Mouse (Mus musculus) thymus, postnatal 0 days (tissue): ENCODE results near the gene Gxylt1. TPM values are rescaled to one million over a fixed set of nuclear protein-coding genes. Genes with fewer than 3 reads are reported as not detected.
"Not testable (repeated sequence)": the region's sequence is repeated elsewhere in the genome, so short reads cannot be mapped to it uniquely, and the experiment has no call there.

Experiments used
- DNase-seq: peaks from one replicate; pipeline ENCODE4 v3.0.0-alpha.2; 2015; ENCODE audit warnings: low spot score
- polyA plus RNA-seq: library from polyadenylated mRNA; unstranded; fragments of >200 nt; fragmentation: Nextera tagmentation; extraction: Ambion mirVana; gene quantifications from 2 replicates; pipeline ENCODE4 v1.2.1, GENCODE M21; 2015

Gene Gxylt1
- polyA plus RNA-seq, 1 experiment from 2014 or later: 5.9 TPM

GRCm38 (mm10) chr15:93263566-93263965 is 11.4 kb downstream of the Gxylt1 start:
- DNase-seq: no peak

DNA sequence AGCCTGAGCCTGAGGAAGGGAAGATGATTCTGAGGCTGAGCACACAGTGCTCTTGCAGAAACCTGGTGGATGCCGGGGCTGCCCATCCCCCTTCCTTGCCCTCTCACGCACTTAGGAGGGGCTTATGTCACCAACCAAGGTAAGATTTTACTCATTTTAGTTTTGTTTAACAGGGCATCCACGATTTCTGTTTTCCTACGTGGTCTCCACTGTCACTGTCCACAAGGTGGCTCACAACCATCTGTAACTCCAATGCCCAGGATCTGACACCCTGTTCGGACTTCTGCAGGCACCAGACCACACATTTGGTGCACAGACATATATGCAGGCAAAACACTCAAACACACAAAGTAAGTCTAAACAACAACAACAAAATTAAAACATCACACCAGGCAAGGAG is 12.2 kb downstream of the Gxylt1 start:
- no peak for DNase-seq

DNA sequence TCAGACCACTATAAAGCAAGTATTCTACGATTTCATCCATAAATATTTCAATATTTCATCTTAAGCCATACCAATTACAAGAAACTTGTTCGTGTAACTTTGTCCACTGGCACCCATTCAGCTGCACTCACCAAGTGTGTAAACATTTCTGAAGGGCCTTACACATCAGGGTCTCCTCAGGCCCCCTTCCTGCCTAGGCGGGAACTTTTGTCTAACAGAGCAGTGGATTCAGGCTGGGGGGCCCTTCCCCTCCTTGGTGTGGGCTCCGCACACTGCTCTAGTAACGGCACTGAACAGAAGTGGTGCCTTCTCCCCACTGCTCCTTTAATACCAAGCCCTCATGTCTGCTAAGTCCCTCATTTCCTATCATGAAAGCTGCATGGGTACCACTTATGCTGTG is 12.7 kb downstream of the Gxylt1 start:
- no peak for DNase-seq

GRCm38 (mm10) chr15:93259933-93260332 is 15.0 kb downstream of the Gxylt1 start:
- no peak for DNase-seq

DNA sequence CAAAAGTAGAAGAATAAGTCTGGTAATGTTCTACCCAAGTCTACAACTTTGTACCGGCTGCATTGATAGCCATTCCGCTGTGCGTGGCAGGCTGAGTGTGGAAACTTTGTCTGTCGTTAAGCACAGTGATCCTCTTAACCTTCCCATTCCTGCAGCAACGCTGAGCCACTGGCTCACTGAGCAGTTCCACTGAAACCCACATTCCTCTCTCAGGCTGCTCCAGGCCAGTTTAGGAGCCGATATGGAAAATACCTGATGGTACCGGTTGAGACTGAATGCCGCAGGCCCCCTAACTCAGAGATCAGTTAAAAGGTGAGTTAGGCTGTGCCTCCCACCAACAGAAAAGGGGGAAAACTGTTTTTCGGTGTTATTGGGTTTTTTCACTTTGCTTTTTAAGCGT is 19.7 kb downstream of the Gxylt1 start:
- DNase-seq: no peak

DNA sequence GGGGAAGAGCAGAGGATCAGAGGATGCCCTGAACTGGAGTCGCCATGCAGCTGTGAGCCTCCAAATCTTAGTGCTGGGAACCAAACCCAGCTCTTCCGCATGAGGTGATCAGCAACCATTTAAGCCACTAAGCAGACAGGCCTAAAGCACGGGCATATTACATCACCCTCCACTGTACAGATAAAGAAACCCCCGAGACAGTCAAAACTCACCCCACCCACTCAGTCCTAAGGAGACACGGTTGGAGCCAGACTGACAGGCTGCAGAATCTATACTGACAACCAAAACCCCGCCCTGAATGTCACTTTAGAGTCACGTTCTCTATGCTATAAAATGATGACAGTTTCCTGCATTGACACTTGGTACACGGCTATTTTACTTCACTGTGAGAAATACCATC is 21.8 kb downstream of the Gxylt1 start:
- no peak for DNase-seq

GRCm38 (mm10) chr15:93252396-93252795 is 22.6 kb downstream of the Gxylt1 start:
- no peak for DNase-seq

GRCm38 (mm10) chr15:93251553-93252250 is 23.3 kb downstream of the Gxylt1 start:
- no peak for DNase-seq

DNA sequence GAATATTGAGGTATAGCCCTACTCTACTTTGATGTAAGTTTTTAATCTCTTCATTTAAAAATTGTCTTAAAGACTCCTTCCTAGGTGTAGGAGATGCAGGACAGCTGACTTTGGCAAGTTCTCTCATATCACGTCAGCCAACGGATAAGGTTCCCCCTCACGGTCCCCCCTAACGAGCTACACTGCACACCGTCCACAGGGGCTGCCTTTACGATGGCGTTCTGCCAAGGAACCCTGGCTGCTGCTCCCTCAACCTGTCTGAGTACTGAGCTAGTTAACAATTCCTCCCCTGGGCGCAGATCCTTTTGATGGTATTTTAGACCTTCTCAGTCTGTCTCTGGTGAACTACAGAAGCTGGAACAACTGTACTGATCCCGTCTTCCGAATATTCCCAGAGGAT is 31.8 kb downstream of the Gxylt1 start:
- no peak for DNase-seq

DNA sequence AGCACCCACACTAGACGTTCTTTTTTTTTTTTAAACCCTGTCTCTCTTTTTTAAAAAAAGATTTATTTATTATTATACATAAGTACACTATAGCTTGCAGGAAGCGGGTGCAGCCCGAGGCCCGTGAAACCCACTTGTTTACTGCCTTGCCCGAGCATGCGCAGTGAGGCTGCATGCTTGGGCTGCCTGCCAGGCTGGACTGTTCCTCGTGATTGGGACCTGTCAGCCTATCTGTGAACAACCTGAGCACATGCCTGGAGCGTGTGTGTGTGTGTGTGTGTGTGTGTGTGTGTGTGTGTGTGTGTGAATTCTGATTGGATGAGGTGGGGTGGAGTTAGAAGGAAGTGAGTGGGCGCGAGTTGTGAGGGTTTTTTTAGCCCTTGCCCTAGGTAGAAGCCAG is 38.5 kb downstream of the Gxylt1 start:
- DNase-seq: not testable (repeated sequence)

- DNase-seq: peak; percentile 15
Observed at GRCm38 (mm10) chr15:93229028-93229427, 46.0 kb downstream of the Gxylt1 start.

- DNase-seq: no peak
Observed at GRCm38 (mm10) chr15:93228375-93228774, 46.6 kb downstream of the Gxylt1 start.

GRCm38 (mm10) chr15:93227764-93228079 is 47.3 kb downstream of the Gxylt1 start:
- peak; percentile 31 for DNase-seq

- no peak for DNase-seq
Observed at GRCm38 (mm10) chr15:93226930-93227763, 47.8 kb downstream of the Gxylt1 start.

DNA sequence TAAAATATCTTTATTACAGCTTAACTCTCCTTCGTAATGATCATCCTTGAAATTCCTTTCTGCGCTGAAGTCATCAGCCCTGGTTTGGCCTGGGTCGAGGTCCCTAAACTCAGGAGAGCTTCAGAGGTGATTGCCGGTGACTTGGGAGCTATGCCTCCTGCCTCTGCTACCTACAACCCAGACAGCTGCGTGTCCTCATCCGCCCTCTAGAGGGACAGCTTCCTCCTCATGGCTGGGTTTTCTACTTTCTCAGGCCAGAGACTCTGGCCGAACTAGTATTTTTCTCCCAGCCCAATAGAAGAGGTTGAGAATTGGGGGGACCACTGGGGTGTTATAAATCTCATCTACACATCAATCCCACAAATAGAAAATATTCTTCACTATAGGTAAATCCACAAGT is 52.5 kb downstream of the Gxylt1 start:
- peak; percentile 9 for DNase-seq

- DNase-seq: no peak
Observed at GRCm38 (mm10) chr15:93212617-93213016, 62.4 kb downstream of the Gxylt1 start.

DNA sequence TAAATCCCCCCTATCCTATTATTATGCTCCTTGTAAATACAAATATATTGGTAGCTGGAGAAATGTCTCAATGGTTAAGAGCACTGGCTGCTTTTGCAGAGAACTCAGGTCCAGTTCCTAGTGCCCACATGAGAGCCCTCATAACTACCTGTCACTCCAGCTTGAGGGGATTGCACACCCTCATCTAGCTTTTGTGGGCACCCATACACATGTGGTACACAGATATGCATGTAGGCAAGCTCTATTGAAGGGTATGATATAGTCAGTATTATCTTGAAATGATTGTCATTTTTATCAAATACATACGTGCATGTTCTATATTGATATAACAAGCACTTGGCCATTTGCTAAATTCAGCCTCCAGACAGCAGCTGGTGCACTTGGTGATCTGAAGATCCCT is 70.1 kb downstream of the Gxylt1 start:
- no peak for DNase-seq

DNA sequence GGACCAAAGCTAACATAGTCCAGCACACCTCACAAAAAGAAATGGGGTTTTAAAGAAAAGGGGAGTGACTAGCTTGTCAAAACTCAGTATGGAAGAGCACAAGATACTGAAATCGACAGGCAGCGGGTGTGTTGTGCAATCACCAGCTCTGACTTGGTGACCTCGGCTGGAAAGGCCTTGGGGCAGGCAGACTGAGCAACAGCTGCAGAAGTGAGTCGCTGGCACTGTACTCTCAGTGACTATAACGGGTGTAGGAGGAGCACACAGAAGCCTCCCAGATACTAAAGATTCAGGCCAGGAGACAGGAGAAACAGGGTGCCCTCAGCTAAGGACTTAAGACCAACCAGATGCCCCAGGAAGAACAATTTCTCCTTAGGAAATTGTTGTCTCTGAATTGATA is 73.0 kb downstream of the Gxylt1 start:
- DNase-seq: no peak

DNA sequence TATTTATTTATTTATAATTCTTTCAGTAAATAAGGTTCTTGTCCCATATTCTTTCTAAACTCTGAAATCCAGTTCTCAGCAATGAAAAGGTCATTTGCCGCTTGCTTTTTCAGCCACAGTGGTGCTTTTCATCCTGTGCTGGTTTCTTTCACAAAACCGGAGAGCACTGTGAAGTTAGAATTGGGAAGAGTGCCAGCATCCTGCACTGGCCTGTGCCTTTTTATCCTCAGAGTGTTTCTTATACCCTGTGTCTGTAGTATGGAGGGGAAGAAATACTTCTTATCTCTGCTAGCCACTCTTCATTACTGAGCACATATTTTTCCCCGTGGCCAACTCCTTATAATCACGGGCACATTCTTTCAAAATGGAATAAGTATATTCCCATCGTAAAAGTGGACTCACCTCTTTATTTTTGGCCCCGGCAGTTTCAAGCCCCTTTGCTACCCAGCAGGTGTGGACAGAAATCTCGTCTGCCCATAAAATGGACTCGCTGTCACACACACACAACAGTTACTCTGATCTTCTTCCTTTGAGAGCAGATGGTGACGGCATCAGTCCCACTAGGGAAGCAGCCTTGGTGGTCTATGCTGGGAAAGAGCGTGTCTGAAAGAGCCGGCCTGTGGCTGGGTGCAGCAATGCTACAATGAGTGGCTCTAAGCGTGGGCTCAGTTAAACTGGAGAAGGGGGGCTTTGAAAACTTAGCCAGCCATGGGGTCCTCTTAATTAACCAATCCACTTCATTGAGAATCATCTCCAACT is 83.4 kb downstream of the Gxylt1 start:
- DNase-seq: no peak
